Mouse (Mus musculus): ENCODE measurements around the gene Ccnq. TPM values are rescaled to one million over a fixed set of nuclear protein-coding genes. Genes with fewer than 3 reads are reported as not detected.

Ccnq gene
- polyA plus RNA-seq, 1 experiment from 2014 or later = 20.1 TPM

GRCm38 (mm10) chr11:78717655-78718054 lies 33.9 kb downstream of the Ccnq start:
- Histone ChIP-seq H3K4me3 (ENCODE audit: low read depth, low read length) (no peak overlapping the region), H3K4me1 (ENCODE audit: insufficient read depth) (no peaks in the 10 kb centered on the region), H3K4me2 (ENCODE audit: low read depth, low read length) (no peak overlapping the region), H3K36me3 (replicated peaks; ENCODE audit: insufficient read depth, low read length) (no peaks in the 10 kb centered on the region), H3K9ac (replicated peaks) (no peak overlapping the region), H3K27ac (ENCODE audit: low read depth) (no peak overlapping the region), H3K27me3 (ENCODE audit: insufficient read depth, low read length) (no peaks in the 10 kb centered on the region), H3K9me3 (ENCODE audit: low read length) (no peaks in the 10 kb centered on the region)
- DNase-seq = no peak
- no peak for ATAC-seq
- TF ChIP-seq CTCF (IDR thresholded peaks at IDR 0.05; ENCODE audit: low read depth) (no peak), EP300 (IDR thresholded peaks at IDR 0.05; ENCODE audit: low read depth) (no peak)
- WGBS (ENCODE audit: insufficient replicate concordance) = 66% methylated on average over 4 of the region's 4 CpGs

- H3K9ac ChIP-seq (replicated peaks) = no peak overlapping the region
- TF ChIP-seq EP300 (IDR thresholded peaks at IDR 0.05; ENCODE audit: low read depth) (no peak), CTCF (IDR thresholded peaks at IDR 0.05; ENCODE audit: low read depth) (no peak)
- ATAC-seq (no peak), DNase-seq (no peak)
- no peak overlapping the region for H3K4me3 ChIP-seq (ENCODE audit: low read depth, low read length)
- no peaks in the 10 kb centered on the region for H3K36me3 ChIP-seq (replicated peaks; ENCODE audit: insufficient read depth, low read length)
- no peaks in the 10 kb centered on the region for H3K4me1 ChIP-seq (ENCODE audit: insufficient read depth)
- H3K9me3 ChIP-seq (ENCODE audit: low read length) = no peaks in the 10 kb centered on the region
- H3K4me2 ChIP-seq (ENCODE audit: low read depth, low read length) = no peak overlapping the region
- 73% methylated on average over 2 of the region's 2 CpGs for WGBS (ENCODE audit: insufficient replicate concordance)
- no peaks in the 10 kb centered on the region for H3K27me3 ChIP-seq (ENCODE audit: insufficient read depth, low read length)
- H3K27ac ChIP-seq (ENCODE audit: low read depth) = no peak overlapping the region
Observed at GRCm38 (mm10) chr11:78708642-78709041, 42.9 kb downstream of the Ccnq start.

GRCm38 (mm10) chr11:78706026-78706425 lies 45.5 kb downstream of the Ccnq start:
- no peaks in the 10 kb centered on the region for H3K27me3 ChIP-seq (ENCODE audit: insufficient read depth, low read length)
- no peak overlapping the region for H3K9ac ChIP-seq (replicated peaks)
- no peaks in the 10 kb centered on the region for H3K36me3 ChIP-seq (replicated peaks; ENCODE audit: insufficient read depth, low read length)
- DNase-seq (no peak), ATAC-seq (no peak)
- TF ChIP-seq CTCF (IDR thresholded peaks at IDR 0.05; ENCODE audit: low read depth) (no peak), EP300 (IDR thresholded peaks at IDR 0.05; ENCODE audit: low read depth) (no peak)
- H3K4me2 ChIP-seq (ENCODE audit: low read depth, low read length) = no peak overlapping the region
- no peak overlapping the region for H3K4me3 ChIP-seq (ENCODE audit: low read depth, low read length)
- no peaks in the 10 kb centered on the region for H3K4me1 ChIP-seq (ENCODE audit: insufficient read depth)
- no peaks in the 10 kb centered on the region for H3K9me3 ChIP-seq (ENCODE audit: low read length)
- no peak overlapping the region for H3K27ac ChIP-seq (ENCODE audit: low read depth)

- DNase-seq (no peak), ATAC-seq (no peak)
- Histone ChIP-seq H3K9me3 (ENCODE audit: low read length) (no peaks in the 10 kb centered on the region), H3K4me1 (ENCODE audit: insufficient read depth) (no peaks in the 10 kb centered on the region), H3K36me3 (replicated peaks; ENCODE audit: insufficient read depth, low read length) (no peaks in the 10 kb centered on the region), H3K9ac (replicated peaks) (no peak overlapping the region), H3K4me3 (ENCODE audit: low read depth, low read length) (no peak overlapping the region), H3K4me2 (ENCODE audit: low read depth, low read length) (no peak overlapping the region), H3K27me3 (ENCODE audit: insufficient read depth, low read length) (no peaks in the 10 kb centered on the region), H3K27ac (ENCODE audit: low read depth) (no peak overlapping the region)
- 53% methylated on average over 5 of the region's 5 CpGs for WGBS (ENCODE audit: insufficient replicate concordance)
- TF ChIP-seq CTCF (IDR thresholded peaks at IDR 0.05; ENCODE audit: low read depth) = no peak
- TF ChIP-seq EP300 (IDR thresholded peaks at IDR 0.05; ENCODE audit: low read depth) = no peak
Observed at GRCm38 (mm10) chr11:78703085-78703484, 48.4 kb downstream of the Ccnq start.

DNA sequence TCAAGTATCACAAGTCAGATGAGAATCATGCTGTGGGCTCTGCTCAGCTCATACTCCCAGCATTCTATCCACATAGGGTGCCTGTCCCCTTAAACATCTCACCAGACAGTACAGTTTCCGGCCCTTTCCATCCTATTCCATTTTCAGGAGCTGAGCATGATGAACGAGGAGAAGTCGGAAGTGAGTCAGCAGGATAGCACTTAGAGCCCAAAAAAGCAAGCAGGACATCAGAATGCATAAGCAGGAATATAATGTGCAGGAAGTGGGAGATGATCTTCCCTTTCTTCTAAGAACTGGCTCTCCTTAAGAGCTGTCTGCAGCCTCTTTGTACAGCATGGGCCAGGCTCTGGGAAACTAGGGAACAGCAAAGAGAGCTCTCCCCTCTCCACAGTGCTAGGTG lies 49.2 kb downstream of the Ccnq start:
- no peaks in the 10 kb centered on the region for H3K36me3 ChIP-seq (replicated peaks; ENCODE audit: insufficient read depth, low read length)
- no peak for TF ChIP-seq CTCF (IDR thresholded peaks at IDR 0.05; ENCODE audit: low read depth)
- no peak for TF ChIP-seq EP300 (IDR thresholded peaks at IDR 0.05; ENCODE audit: low read depth)
- no peaks in the 10 kb centered on the region for H3K27me3 ChIP-seq (ENCODE audit: insufficient read depth, low read length)
- H3K4me3 ChIP-seq (ENCODE audit: low read depth, low read length) = no peak overlapping the region
- WGBS (ENCODE audit: insufficient replicate concordance) = 44% methylated on average over 3 of the region's 3 CpGs
- H3K4me2 ChIP-seq (ENCODE audit: low read depth, low read length) = no peak overlapping the region
- H3K9ac ChIP-seq (replicated peaks) = no peak overlapping the region
- DNase-seq (no peak), ATAC-seq (no peak)
- no peaks in the 10 kb centered on the region for H3K9me3 ChIP-seq (ENCODE audit: low read length)
- no peaks in the 10 kb centered on the region for H3K4me1 ChIP-seq (ENCODE audit: insufficient read depth)
- no peak overlapping the region for H3K27ac ChIP-seq (ENCODE audit: low read depth)

Small RNA genes lying within 50 kb of the gene (microRNA-seq; reads per million reads assigned to microRNA genes)
- gene Gm23840 = not detected

Other genes starting within 250 kb of the Ccnq start
- 0.11 and 0.16 TPM in 2 replicates for gene Sebox, start 248.3 kb downstream of the Ccnq start, polyA plus RNA-seq (2015; fragmentation: Nextera tagmentation; extraction: Ambion mirVana)
- 21.1 TPM in 2 replicates for gene Tmem199, start 239.6 kb downstream of the Ccnq start, polyA plus RNA-seq (2015; fragmentation: Nextera tagmentation; extraction: Ambion mirVana)
- gene Poldip2, start 239.5 kb downstream of the Ccnq start, polyA plus RNA-seq (2015; fragmentation: Nextera tagmentation; extraction: Ambion mirVana) = 94.2 and 96.6 TPM in 2 replicates
- 12.9 and 13.1 TPM in 2 replicates for gene Tnfaip1, start 215.4 kb downstream of the Ccnq start, polyA plus RNA-seq (2015; fragmentation: Nextera tagmentation; extraction: Ambion mirVana)
- gene Ift20, start 215.4 kb downstream of the Ccnq start, polyA plus RNA-seq (2015; fragmentation: Nextera tagmentation; extraction: Ambion mirVana) = 82.3 and 85.1 TPM in 2 replicates
- 79.2 and 81.5 TPM in 2 replicates for gene Tmem97, start 201.0 kb downstream of the Ccnq start, polyA plus RNA-seq (2015; fragmentation: Nextera tagmentation; extraction: Ambion mirVana)
- gene Nlk, start 54.4 kb downstream of the Ccnq start, polyA plus RNA-seq (2015; fragmentation: Nextera tagmentation; extraction: Ambion mirVana) = 5.2 and 6.1 TPM in 2 replicates
- gene Lyrm9, start 74.9 kb upstream of the Ccnq start, polyA plus RNA-seq (2015; fragmentation: Nextera tagmentation; extraction: Ambion mirVana) = 12.9 and 16.5 TPM in 2 replicates
- gene Nos2, start 169.1 kb upstream of the Ccnq start, polyA plus RNA-seq (2015; fragmentation: Nextera tagmentation; extraction: Ambion mirVana) = not detected in 2 replicates
- 361 and 373 TPM in 2 replicates for gene Lgals9, start 233.2 kb upstream of the Ccnq start, polyA plus RNA-seq (2015; fragmentation: Nextera tagmentation; extraction: Ambion mirVana)

Measured in liver, postnatal 0 days (tissue).